Mouse (Mus musculus) cerebellum, adult (tissue): ENCODE results near the gene Cdt1.
"Not testable (repeated sequence)": the region's sequence is repeated elsewhere in the genome, so short reads cannot be mapped to it uniquely, and the experiment has no call there.

Experiments used
- ATAC-seq: cut with Nextera tagmentation; 2 replicates; pipeline ENCODE4 v1.9.2; 2017; ENCODE audit warnings: mild to moderate bottlenecking, moderate library complexity, mixed read lengths; ENCODE audit not compliant: insufficient number of reproducible peaks, low FRiP score, low TSS enrichment

The Cdt1 gene

GRCm38 (mm10) chr8:122573176-122573575 lies 5.4 kb downstream of the Cdt1 start:
- ATAC-seq, result not testable (repeated sequence)

- ATAC-seq, result no peak
These were observed 5.8 kb downstream of the Cdt1 start for GRCm38 (mm10) chr8:122573577-122573976.

- ATAC-seq, result no peak
These were observed 6.4 kb downstream of the Cdt1 start for GRCm38 (mm10) chr8:122574264-122574663.

- ATAC-seq, result no peak
These were observed 6.9 kb downstream of the Cdt1 start for GRCm38 (mm10) chr8:122574667-122575251.

- ATAC-seq, result no peak
These were observed 7.5 kb downstream of the Cdt1 start for GRCm38 (mm10) chr8:122575286-122575685.

- ATAC-seq, result no peak
These were observed 8.2 kb downstream of the Cdt1 start for GRCm38 (mm10) chr8:122575735-122576647.

GRCm38 (mm10) chr8:122576648-122577022 lies 8.8 kb downstream of the Cdt1 start, which contains the start of gene Aprt:
Gene Aprt, minus strand, starts transcription at chr8:122576909.
- ATAC-seq, result peak; percentile 86

GRCm38 (mm10) chr8:122577116-122577515 lies 9.3 kb downstream of the Cdt1 start:
- no peak for ATAC-seq

GRCm38 (mm10) chr8:122579196-122579595 lies 11.4 kb downstream of the Cdt1 start:
- ATAC-seq, result no peak

- ATAC-seq, result no peak
These were observed 13.1 kb downstream of the Cdt1 start for GRCm38 (mm10) chr8:122580926-122581325.

GRCm38 (mm10) chr8:122584981-122585380 lies 17.2 kb downstream of the Cdt1 start:
- ATAC-seq, result no peak

- ATAC-seq, result no peak
These were observed 17.6 kb downstream of the Cdt1 start for GRCm38 (mm10) chr8:122585411-122585891.

GRCm38 (mm10) chr8:122586171-122586570 lies 18.4 kb downstream of the Cdt1 start:
- no peak for ATAC-seq

- ATAC-seq, result no peak
These were observed 18.9 kb downstream of the Cdt1 start for GRCm38 (mm10) chr8:122586749-122587148.

GRCm38 (mm10) chr8:122593240-122593639 lies 25.4 kb downstream of the Cdt1 start:
- no peak for ATAC-seq

GRCm38 (mm10) chr8:122593783-122594507 lies 26.1 kb downstream of the Cdt1 start:
- ATAC-seq, result peak; percentile 69; the same call in 1 of the 2 replicates

- no peak for ATAC-seq
These were observed 28.2 kb downstream of the Cdt1 start for GRCm38 (mm10) chr8:122596031-122596430.

- no peak for ATAC-seq
These were observed 32.9 kb downstream of the Cdt1 start for GRCm38 (mm10) chr8:122600666-122601065.

GRCm38 (mm10) chr8:122604640-122605039 lies 36.8 kb downstream of the Cdt1 start:
- no peak for ATAC-seq

GRCm38 (mm10) chr8:122605367-122605766 lies 37.6 kb downstream of the Cdt1 start:
- ATAC-seq, result no peak

GRCm38 (mm10) chr8:122606810-122607209 lies 39.0 kb downstream of the Cdt1 start:
- ATAC-seq, result no peak
